ENCODE assay signal across 17 mouse cellular contexts in the genomic region with DNA sequence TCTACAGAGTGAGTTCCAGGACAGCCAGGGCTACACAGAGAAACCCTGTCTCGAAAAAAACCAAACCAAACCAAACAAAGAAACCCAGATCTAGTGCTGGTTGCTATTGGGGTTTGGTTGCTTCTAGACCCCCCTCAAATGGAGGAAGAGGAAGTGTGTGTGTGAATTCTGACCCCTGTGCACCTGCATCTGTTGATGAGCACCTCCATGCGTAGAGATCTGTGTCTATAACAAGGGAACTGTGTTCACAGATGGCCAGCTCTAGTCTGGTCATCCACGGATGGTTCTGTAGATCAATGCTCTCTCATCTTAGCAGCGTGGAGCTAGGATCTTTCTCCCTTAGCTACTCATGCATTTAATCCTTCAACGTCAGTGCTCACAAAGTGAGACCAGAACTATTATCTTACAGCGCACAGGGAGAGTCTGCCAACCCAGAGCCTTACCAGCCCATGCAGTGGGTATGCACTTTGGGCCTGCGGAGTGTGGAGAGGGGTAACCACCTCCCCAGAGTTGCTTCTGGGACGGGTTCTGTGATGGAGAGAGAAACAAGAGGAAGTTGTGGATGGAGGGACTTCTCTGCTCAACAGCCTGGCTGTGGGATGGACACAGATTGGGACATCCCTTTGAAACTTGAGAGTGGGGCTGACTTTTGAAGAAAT. TPM values are rescaled to one million over a fixed set of nuclear protein-coding genes. Genes with fewer than 3 reads are reported as not detected.
DNase-seq lines count a peak whose midpoint lies in the region; ATAC-seq and TF ChIP-seq lines count a peak whose summit lies in the region.
"Had no signal": no experiment of that assay in that cellular context is flagged by ENCODE, and none has a peak within 500 bp of the region (broad histone marks: within the 10 kb centered on the region; RNA-seq: fewer than 3 reads in every experiment).

No protein-coding gene starts in this region.

- H3K4me3 ChIP-seq in heart, embryonic 11.5 days (ENCODE audit: low read depth, low read length) = no peak overlapping the region
- peak overlapping the region; percentile 19 for H3K4me3 ChIP-seq in liver, embryonic 12.5 days
- no peak overlapping the region for H3K4me3 ChIP-seq in myocyte
- H3K4me3 ChIP-seq: embryonic facial prominence, embryonic 10.5 days; heart, embryonic 13.5 days; limb, embryonic 12.5 days had no signal

- TF ChIP-seq POLR2A in myocyte (IDR thresholded peaks at IDR 0.05; ENCODE audit: insufficient read length, low read depth) = no peak

- no peaks in the 10 kb centered on the region for H3K27me3 ChIP-seq in heart, embryonic 11.5 days (ENCODE audit: control insufficient read depth, insufficient read depth, low read length)
- H3K27me3 ChIP-seq in liver, embryonic 12.5 days (replicated peaks) = no peaks in the 10 kb centered on the region
- no peaks in the 10 kb centered on the region for H3K27me3 ChIP-seq in myocyte (ENCODE audit: control insufficient read depth, insufficient read depth, insufficient read length)
- H3K27me3 ChIP-seq: heart, embryonic 13.5 days; limb, embryonic 12.5 days had no signal

- no peak overlapping the region for H3K9ac ChIP-seq in heart, embryonic 11.5 days (ENCODE audit: low read depth, low read length)
- peak overlapping the region; percentile 59 for H3K9ac ChIP-seq in liver, embryonic 12.5 days
- H3K9ac ChIP-seq: heart, embryonic 13.5 days; limb, embryonic 12.5 days had no signal

- H3K36me3 ChIP-seq in heart, embryonic 11.5 days (ENCODE audit: control insufficient read depth, insufficient read depth, low read length) = no peaks in the 10 kb centered on the region
- peaks cover 5% of the 10 kb centered on the region for H3K36me3 ChIP-seq in liver, embryonic 12.5 days
- no peaks in the 10 kb centered on the region for H3K36me3 ChIP-seq in myocyte (ENCODE audit: control insufficient read depth, insufficient read depth)

- H3K79me2 ChIP-seq in myocyte (ENCODE audit: control insufficient read depth, insufficient read depth) = peaks cover 78% of the 10 kb centered on the region

- no peak overlapping the region for H3K27ac ChIP-seq in heart, embryonic 11.5 days (ENCODE audit: low read depth, low read length)
- H3K27ac ChIP-seq in liver, embryonic 12.5 days = peak overlapping the region; percentile 89
- H3K27ac ChIP-seq: embryonic facial prominence, embryonic 10.5 days; heart, embryonic 13.5 days; limb, embryonic 12.5 days had no signal

- intact Hi-C loops in heart, postnatal 14 days (cut with DNase I) = no loop called here

- H3K9me3 ChIP-seq in heart, embryonic 11.5 days (replicated peaks; ENCODE audit: control insufficient read depth, low read length) = no peaks in the 10 kb centered on the region
- no peaks in the 10 kb centered on the region for H3K9me3 ChIP-seq in liver, embryonic 12.5 days (replicated peaks)
- H3K9me3 ChIP-seq: embryonic facial prominence, embryonic 10.5 days; heart, embryonic 13.5 days; limb, embryonic 12.5 days had no signal

- H3K4me2 ChIP-seq in heart, embryonic 11.5 days = no peak overlapping the region
- H3K4me2 ChIP-seq in liver, embryonic 12.5 days = peak overlapping the region; percentile 65
- peak overlapping the region; percentile 3 for H3K4me2 ChIP-seq in myocyte (ENCODE audit: low read depth)
- H3K4me2 ChIP-seq: heart, embryonic 13.5 days; limb, embryonic 12.5 days; midbrain, embryonic 11.5 days had no signal

- WGBS in heart, embryonic 11.5 days (ENCODE audit: insufficient replicate concordance) = 89% methylated on average over 8 of the region's 8 CpGs
- 62% methylated on average over 8 of the region's 8 CpGs for WGBS in liver, embryonic 12.5 days (ENCODE audit: insufficient replicate concordance)

- ATAC-seq in heart, embryonic 11.5 days (replicated peaks; ENCODE audit: insufficient number of reproducible peaks, low FRiP score, low TSS enrichment) = no peak
- peak; percentile 50 for ATAC-seq in liver, embryonic 12.5 days

- DNase-seq in heart, adult 11 months = peak; percentile 80
- DNase-seq in 416B (ENCODE audit: low read depth) = peak; percentile 42
- no peak for DNase-seq in layer of hippocampus, postnatal 25 days (ENCODE audit: extremely low spot score in 1 of 2, low spot score in 1 of 2)
- no peak for DNase-seq in layer of hippocampus, postnatal 36 days
- no peak for DNase-seq in heart, postnatal 14 days
- DNase-seq: cerebellum, postnatal 25 days; gastrocnemius, postnatal 25 days; lung, postnatal 14 days; right cerebral cortex, adult 18-20 months; thymus, adult 18-20 months had no signal

- peaks cover 62% of the 10 kb centered on the region for H3K4me1 ChIP-seq in heart, embryonic 11.5 days (ENCODE audit: control insufficient read depth, insufficient read depth, low read length)
- peaks cover 99% of the 10 kb centered on the region for H3K4me1 ChIP-seq in liver, embryonic 12.5 days

- H3ac ChIP-seq in myocyte (ENCODE audit: control insufficient read depth, insufficient read length) = no peak overlapping the region

TF ChIP-seq in myocyte, 11 proteins besides CTCF, POLR2A, EP300 and RAD21:
- TF ChIP-seq MYOD1 (IDR thresholded peaks at IDR 0.05; ENCODE audit: control insufficient read depth in 1 of 3, insufficient read length in 2 of 3, low read depth in 2 of 3) (no peak), TCF3 (IDR thresholded peaks at IDR 0.05; ENCODE audit: insufficient read length, low read depth) (no peak), MYOG (IDR thresholded peaks at IDR 0.05; ENCODE audit: control insufficient read depth in 1 of 3, insufficient read depth in 1 of 3, insufficient read length in 2 of 3, low read depth in 2 of 3) (no peak), USF1 (IDR thresholded peaks at IDR 0.05; ENCODE audit: low read depth) (no peak), MAX (IDR thresholded peaks at IDR 0.05; ENCODE audit: low read depth) (no peak), SRF (IDR thresholded peaks at IDR 0.05; ENCODE audit: control insufficient read depth, insufficient read length, low read depth) (no peak), POLR2AphosphoS2 (IDR thresholded peaks at IDR 0.05; ENCODE audit: insufficient read length, low read depth) (no peak), REST (IDR thresholded peaks at IDR 0.05; ENCODE audit: insufficient read depth, insufficient read length) (no peak), CEBPB (IDR thresholded peaks at IDR 0.05; ENCODE audit: insufficient read depth, poor library complexity, severe bottlenecking) (no peak), TCF12 (IDR thresholded peaks at IDR 0.05; ENCODE audit: insufficient read depth, poor library complexity, severe bottlenecking) (no peak), E2F4 (IDR thresholded peaks at IDR 0.05; ENCODE audit: insufficient read depth) (no peak)

RNA-seq across cellular contexts. Expression of a gene that starts 6.8 kb away (rescaled TPM):
- polyA plus RNA-seq in heart, embryonic 11.5 days (2014; fragmentation: Nextera tagmentation; extraction: Ambion mirVana) = 4.9 and 6.5 TPM in 2 replicates
- polyA plus RNA-seq in liver, embryonic 12.5 days (2016; fragmentation: Nextera tagmentation; extraction: Ambion mirVana) = 14.4 and 15.1 TPM in 2 replicates
- 15.0 TPM for polyA plus RNA-seq in myocyte (2012; fragmentation: generic; extraction: Trizol)
- 10 to 100 TPM; 25.9 to 27.7 TPM for total RNA-seq in layer of hippocampus, postnatal 25 days (2021)
- total RNA-seq in layer of hippocampus, postnatal 36 days (2021) = 10 to 100 TPM; 25.4 to 30.9 TPM
- 10 to 100 TPM; 32.4 to 35.0 TPM for total RNA-seq in heart, postnatal 14 days (2021)

RNA-seq across cellular contexts. Expression of a gene that starts 30.7 kb away (rescaled TPM):
- polyA plus RNA-seq in heart, embryonic 11.5 days (2014; fragmentation: Nextera tagmentation; extraction: Ambion mirVana) = 2.1 and 2.2 TPM in 2 replicates
- 0.11 and 0.25 TPM in 2 replicates for polyA plus RNA-seq in liver, embryonic 12.5 days (2016; fragmentation: Nextera tagmentation; extraction: Ambion mirVana)
- polyA plus RNA-seq in myocyte (2012; fragmentation: generic; extraction: Trizol) = 0.06 TPM
- total RNA-seq in layer of hippocampus, postnatal 25 days (2021) = 1 to 10 TPM; 4.5 to 6.1 TPM
- total RNA-seq in layer of hippocampus, postnatal 36 days (2021) = 1 to 10 TPM; 4.1 to 4.7 TPM
- total RNA-seq in heart, postnatal 14 days (2021) = 10 to 100 TPM in 1 of 2 experiments, 1 to 10 TPM in 1; 10.0 to 11.5 TPM

Comparison
In these comparisons a context has a peak if more than half of its experiments do, and no peak if none do; other contexts are left out.
1. DNase-seq: peak in heart, adult 11 months (single experiment) and 416B (single experiment); none in layer of hippocampus, postnatal 25 days (0 of 2), layer of hippocampus, postnatal 36 days (0 of 2) and heart, postnatal 14 days (0 of 2).